Mouse (Mus musculus) erythroblast, embryonic 14.5 days (primary cell): Measurements from ENCODE around the gene Npcd.

Experiments used
- GATA1 ChIP-seq: IDR thresholded peaks from 2 replicates; pipeline ENCODE4 v1.6.1; 2012; ENCODE audit warnings: low read length, inconsistent platforms, mixed read lengths
- TAL1 ChIP-seq: IDR thresholded peaks from 3 replicates; pipeline ENCODE4 v1.6.1; 2012; ENCODE audit warnings: low read length, inconsistent platforms, mixed read lengths

DNA sequence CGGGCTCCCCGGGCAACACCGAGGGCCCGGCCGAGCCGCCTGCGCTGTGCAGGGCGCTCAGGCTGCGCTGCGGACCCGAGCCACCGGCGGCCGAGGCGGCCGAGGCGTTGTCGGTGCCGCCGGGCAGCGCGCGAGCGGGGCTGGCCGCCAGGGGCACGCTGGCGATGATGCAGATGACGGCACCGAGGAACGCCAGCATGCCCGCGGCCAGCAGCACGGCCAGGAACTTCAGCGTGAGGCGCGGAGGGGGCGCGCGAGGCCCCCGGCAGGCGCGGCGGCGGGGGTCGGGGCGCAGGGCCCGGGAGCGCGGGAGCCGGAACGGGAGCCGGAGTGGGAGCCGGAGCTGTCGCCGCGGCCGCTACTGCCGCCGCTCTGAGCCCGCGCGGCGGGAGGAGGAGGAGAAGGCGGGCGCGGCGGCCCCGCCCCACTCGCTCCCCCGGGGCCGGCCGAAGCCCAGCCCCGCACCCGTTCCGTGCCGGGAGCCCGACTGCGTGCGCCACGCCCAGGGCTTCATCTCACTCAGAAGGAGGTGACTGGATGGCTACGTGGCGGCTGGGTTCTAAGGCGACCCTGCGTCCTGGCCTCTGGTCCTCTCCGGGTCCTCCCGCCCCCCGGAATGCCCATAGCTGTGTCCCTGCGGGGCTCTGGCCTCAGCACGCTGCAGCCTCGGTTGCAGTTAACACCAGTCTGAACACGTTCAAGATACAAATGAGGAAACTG, 29.5 kb downstream of the Npcd start, which contains the start of gene Nptxr:
- TF ChIP-seq GATA1 (no peak), TAL1 (no peak)
